Mouse (Mus musculus) embryonic facial prominence, embryonic 12.5 days (tissue): ENCODE measurements around the gene Rapgef3. TPM values are rescaled to one million over a fixed set of nuclear protein-coding genes. Genes with fewer than 3 reads are reported as not detected.

Source experiments
- ATAC-seq: fragments of 200-750 bp; cut with Nextera tagmentation; 2 replicates; pipeline ENCODE4 v1.8.0; 2017; ENCODE audit not compliant: insufficient number of reproducible peaks, insufficient read depth, low FRiP score, low TSS enrichment
- H3K27ac ChIP-seq: fragments of 300-500 bp; sonication (generic); 2 replicates; pipeline ENCODE4 v1.5.1; 2016; ENCODE audit warnings: mild to moderate bottlenecking
- H3K27me3 ChIP-seq: fragments of 300-500 bp; sonication (generic); 2 replicates; pipeline ENCODE4 v1.6.1; 2016; ENCODE audit warnings: mild to moderate bottlenecking, moderate library complexity
- H3K36me3 ChIP-seq: fragments of 300-500 bp; sonication (generic); 2 replicates; pipeline ENCODE4 v1.6.1; 2016; ENCODE audit warnings: mild to moderate bottlenecking
- H3K4me1 ChIP-seq: fragments of 300-500 bp; sonication (generic); 2 replicates; pipeline ENCODE4 v1.6.1; 2016
- H3K4me2 ChIP-seq: fragments of 300-500 bp; sonication (generic); replicated peaks from 2 replicates; pipeline ENCODE4 v1.6.1; 2016; ENCODE audit warnings: mild to moderate bottlenecking, moderate library complexity
- H3K4me3 ChIP-seq: fragments of 300-500 bp; sonication (generic); 2 replicates; pipeline ENCODE4 v1.5.1; 2016; ENCODE audit warnings: mild to moderate bottlenecking
- H3K9ac ChIP-seq: fragments of 300-500 bp; sonication (generic); 2 replicates; pipeline ENCODE4 v1.6.1; 2016; ENCODE audit warnings: mild to moderate bottlenecking, moderate library complexity
- H3K9me3 ChIP-seq: fragments of 300-500 bp; sonication (generic); 2 replicates; pipeline ENCODE4 v1.6.1; 2016; ENCODE audit warnings: mild to moderate bottlenecking, moderate library complexity
- WGBS: fragments of 180-500 bp; shearing (Covaris S2); methylation state at CpG from one replicate; pipeline ENCODE4 v1.1.7; 2016; 5-methylcytosine and 5-hydroxymethylcytosine counted together
- polyA plus RNA-seq: library from polyadenylated mRNA; unstranded; fragments of >200 nt; fragmentation: Nextera tagmentation; extraction: Ambion mirVana; gene quantifications from 2 replicates; pipeline ENCODE4 v1.2.1, GENCODE M21; 2016

The Rapgef3 gene
- polyA plus RNA-seq, 1 experiment from 2014 or later, result 10.5 TPM

DNA sequence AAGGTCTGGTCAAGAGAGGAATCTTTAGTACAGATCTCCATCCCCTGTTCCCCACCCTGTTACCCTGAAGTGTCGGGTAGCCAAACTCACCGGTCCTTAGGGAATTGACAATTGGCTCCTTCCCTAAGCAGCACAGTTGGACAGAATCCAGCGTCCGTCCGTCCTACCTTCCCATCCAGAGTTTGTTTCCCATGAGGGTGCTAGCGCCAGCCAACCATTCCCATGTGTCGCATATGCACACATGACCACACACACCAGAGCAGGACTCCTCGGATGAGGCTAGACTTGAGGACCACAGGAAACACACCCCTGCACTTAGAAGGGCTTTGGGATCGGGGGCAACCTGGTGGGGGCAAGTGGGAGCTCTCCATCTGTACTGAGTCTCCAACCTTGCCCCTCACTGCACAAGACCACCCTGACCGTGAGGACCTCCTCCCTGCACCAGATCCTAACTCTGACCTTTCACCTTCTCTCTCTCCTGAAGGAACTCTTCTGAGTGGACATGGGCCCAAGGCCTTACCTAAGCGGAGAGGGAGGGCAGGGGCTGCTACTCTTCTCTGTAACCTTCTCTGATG, 23.4 kb upstream of the Rapgef3 start:
- H3K27ac ChIP-seq, result no peak overlapping the region
- no peak for ATAC-seq
- peaks cover 47% of the 10 kb centered on the region for H3K36me3 ChIP-seq
- H3K27me3 ChIP-seq, result no peaks in the 10 kb centered on the region
- no peak overlapping the region for H3K4me3 ChIP-seq
- H3K4me1 ChIP-seq, result no peaks in the 10 kb centered on the region
- H3K4me2 ChIP-seq, result no peak overlapping the region
- H3K9ac ChIP-seq, result no peak overlapping the region
- 88% methylated on average over 11 of the region's 11 CpGs for WGBS
- H3K9me3 ChIP-seq, result no peaks in the 10 kb centered on the region

DNA sequence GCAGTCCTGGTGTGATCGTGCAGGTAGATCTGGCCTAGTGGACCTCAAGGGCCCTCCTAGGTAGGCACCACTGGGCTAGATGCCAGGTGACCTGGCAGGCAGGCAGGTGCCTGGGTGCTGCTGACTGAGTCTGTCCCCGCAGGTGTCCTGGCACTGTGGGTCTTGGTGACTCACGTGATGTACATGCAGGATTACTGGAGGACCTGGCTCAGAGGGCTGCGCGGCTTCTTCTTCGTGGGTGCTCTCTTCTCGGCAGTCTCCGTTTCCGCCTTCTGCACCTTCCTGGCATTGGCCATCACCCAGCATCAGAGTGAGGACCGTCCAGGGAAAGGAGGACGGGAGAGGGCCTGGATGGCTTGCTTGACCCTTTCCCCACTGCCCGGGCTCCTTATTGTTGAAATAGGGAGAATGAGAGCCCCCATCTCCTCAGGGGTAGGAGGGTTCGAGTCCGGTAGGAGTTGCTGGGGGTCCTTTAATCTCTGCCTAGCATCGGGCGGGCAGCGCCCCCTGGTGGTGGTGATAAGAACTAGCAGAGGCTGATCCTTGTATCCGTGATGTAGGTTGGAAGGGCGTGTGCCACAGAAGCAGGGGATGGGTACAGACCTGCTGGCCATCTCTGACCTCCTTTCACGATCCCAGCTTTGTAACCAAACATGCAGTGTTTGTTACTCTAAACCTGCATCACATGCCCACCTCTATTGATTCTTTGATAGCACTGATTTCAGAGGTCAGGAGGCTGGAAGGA, 22.2 kb upstream of the Rapgef3 start:
- Histone ChIP-seq H3K9me3 (no peaks in the 10 kb centered on the region), H3K36me3 (peaks cover 34% of the 10 kb centered on the region), H3K27ac (no peak overlapping the region), H3K4me3 (no peak overlapping the region), H3K9ac (no peak overlapping the region), H3K27me3 (no peaks in the 10 kb centered on the region), H3K4me2 (no peak overlapping the region), H3K4me1 (no peaks in the 10 kb centered on the region)
- WGBS, result 55% methylated on average over 20 of the region's 20 CpGs
- ATAC-seq, result no peak

DNA sequence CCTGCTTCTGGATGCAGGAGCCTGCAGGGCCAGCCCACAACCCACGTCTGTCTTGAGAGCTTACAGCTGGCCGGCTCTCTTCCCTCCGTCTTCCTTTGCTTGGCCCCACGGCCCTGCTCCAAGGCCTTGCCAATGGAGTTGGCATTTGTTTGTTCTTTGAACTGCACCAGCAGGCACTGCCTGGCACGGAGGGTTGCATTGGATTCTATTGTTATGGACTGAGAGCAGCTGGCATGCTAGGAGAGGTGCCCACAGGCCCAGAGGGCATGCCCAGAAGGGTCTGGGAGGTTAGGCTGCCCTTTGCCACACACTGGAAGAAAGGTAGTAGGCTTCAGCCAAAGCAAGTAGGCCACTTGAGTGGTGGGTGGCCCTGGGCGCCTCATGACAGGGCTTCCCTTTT, 21.0 kb upstream of the Rapgef3 start:
- no peak overlapping the region for H3K27ac ChIP-seq
- H3K27me3 ChIP-seq, result no peaks in the 10 kb centered on the region
- peaks cover 23% of the 10 kb centered on the region for H3K36me3 ChIP-seq
- H3K4me2 ChIP-seq, result no peak overlapping the region
- no peak for ATAC-seq
- H3K4me3 ChIP-seq, result no peak overlapping the region
- no peaks in the 10 kb centered on the region for H3K4me1 ChIP-seq
- H3K9ac ChIP-seq, result no peak overlapping the region
- 70% methylated on average over 6 of the region's 6 CpGs for WGBS
- no peaks in the 10 kb centered on the region for H3K9me3 ChIP-seq

DNA sequence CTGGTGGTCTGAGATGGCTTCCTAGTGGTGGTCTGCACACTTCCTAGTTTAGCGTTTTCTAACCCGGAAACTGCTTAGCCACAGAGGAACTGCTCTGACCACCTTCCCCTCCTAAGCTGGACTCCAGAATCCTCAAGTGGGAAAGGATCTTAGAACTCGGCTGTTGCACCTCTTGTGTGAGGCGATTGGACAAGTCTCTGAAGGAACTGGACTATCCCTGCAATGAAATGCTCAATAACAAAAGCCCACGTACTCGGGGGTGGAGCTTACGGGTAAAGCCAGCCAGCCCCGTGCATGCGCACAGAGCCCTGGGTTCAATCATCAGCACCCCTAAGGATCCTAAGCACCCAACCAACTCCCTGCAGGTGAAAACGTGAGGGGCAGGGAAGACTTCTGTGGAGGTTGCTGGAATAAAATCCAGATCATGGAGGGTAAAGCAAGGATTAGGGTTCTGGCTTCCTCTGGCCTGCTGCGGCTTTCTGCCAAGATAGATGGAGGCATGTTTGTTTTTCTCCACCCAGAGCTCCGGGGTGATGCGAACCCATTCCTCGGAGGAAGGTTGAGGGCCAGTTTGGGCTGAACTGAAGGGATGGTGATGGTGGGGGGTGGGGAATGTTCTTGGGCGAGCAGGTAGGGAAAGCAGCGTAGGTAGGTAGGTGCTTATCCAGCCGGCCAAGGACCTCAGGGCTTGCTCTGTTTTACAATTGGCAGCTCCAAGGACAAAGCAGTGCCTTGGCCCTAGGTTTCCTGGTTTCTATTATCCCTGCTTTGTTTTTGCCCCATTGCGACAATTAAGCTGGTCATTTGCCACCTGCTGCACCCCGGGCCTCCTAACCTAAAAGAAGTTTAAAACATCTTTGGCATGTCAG, 20.3 kb upstream of the Rapgef3 start:
- Histone ChIP-seq H3K9ac (no peak overlapping the region), H3K27me3 (no peaks in the 10 kb centered on the region), H3K4me2 (no peak overlapping the region), H3K4me3 (no peak overlapping the region), H3K9me3 (no peaks in the 10 kb centered on the region), H3K27ac (no peak overlapping the region), H3K4me1 (no peaks in the 10 kb centered on the region), H3K36me3 (peaks cover 15% of the 10 kb centered on the region)
- WGBS, result 66% methylated on average over 19 of the region's 19 CpGs
- ATAC-seq, result no peak

DNA sequence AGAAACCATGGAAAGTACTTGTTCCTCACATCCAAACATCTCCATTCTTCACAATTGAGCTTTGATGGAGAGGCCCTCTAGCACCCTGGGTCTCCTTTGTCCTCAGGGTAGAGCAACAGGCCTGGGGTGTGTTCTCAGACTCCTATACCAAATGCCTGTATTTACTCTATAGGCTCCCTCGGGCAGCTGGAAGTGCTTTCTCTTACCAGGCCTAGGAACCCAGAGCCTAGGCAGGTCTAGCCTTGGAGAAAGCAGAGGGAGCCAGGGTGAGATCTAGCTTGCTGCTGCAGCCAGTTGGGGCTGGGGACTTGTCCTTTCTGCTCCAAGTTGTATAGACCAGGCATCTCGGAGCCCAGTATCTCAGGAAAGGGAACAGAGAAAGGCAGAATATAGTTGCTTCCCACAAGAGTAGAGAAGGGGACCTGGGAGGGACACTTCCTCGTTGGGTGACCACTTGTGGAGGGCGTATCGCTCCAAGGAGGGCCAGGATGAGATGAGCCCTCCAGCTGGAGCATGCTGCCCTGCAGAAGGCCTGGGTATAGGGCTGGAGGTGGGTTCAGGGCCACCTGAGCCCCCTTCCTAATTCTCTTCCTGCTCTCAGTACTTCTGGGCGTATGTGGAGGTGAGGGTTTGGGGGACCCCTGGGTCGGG, 19.5 kb upstream of the Rapgef3 start:
- no peak for ATAC-seq
- Histone ChIP-seq H3K27me3 (no peaks in the 10 kb centered on the region), H3K4me3 (no peak overlapping the region), H3K4me2 (no peak overlapping the region), H3K4me1 (peaks cover 5% of the 10 kb centered on the region), H3K9me3 (no peaks in the 10 kb centered on the region), H3K9ac (no peak overlapping the region), H3K36me3 (peaks cover 8% of the 10 kb centered on the region), H3K27ac (no peak overlapping the region)
- WGBS, result 76% methylated on average over 7 of the region's 7 CpGs

DNA sequence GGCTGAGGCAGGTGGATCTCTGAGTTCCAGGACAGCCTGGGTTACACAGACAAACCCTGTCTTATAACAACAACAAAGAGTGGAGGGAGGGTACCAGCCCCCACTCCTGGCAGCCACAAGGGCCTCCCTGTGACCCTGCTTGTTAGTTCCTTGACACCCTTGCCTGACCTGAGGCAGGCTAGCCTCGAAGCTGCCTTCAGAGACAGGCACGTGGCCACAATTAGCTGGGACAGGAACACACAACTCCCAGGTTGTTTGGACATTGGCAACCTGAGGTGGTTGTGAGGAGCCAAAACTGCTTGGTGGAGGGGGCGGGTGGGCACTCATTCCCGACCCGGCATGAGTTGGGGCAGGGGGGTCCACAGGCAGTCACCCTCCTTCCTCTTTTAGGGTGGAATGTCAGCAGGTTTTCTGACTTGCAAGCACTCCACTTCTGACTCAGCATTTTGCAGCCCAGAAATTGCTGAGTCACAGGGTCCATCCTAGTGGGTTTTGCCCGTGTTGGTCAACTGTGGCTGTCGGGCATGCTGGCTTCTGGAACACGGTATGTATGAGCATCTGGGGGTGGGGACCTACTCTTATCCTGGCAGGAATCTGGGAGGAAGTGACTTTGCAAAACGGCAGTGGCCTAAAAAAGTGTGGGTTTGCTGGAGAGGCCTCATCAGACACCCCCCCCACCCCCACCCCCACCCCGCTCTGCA, 18.8 kb upstream of the Rapgef3 start:
- Histone ChIP-seq H3K36me3 (peaks cover under 1% of the 10 kb centered on the region), H3K9me3 (no peaks in the 10 kb centered on the region), H3K4me2 (no peak overlapping the region), H3K9ac (no peak overlapping the region), H3K4me1 (peaks cover 10% of the 10 kb centered on the region), H3K27me3 (no peaks in the 10 kb centered on the region), H3K4me3 (no peak overlapping the region), H3K27ac (no peak overlapping the region)
- no peak for ATAC-seq
- WGBS, result 68% methylated on average over 10 of the region's 10 CpGs

DNA sequence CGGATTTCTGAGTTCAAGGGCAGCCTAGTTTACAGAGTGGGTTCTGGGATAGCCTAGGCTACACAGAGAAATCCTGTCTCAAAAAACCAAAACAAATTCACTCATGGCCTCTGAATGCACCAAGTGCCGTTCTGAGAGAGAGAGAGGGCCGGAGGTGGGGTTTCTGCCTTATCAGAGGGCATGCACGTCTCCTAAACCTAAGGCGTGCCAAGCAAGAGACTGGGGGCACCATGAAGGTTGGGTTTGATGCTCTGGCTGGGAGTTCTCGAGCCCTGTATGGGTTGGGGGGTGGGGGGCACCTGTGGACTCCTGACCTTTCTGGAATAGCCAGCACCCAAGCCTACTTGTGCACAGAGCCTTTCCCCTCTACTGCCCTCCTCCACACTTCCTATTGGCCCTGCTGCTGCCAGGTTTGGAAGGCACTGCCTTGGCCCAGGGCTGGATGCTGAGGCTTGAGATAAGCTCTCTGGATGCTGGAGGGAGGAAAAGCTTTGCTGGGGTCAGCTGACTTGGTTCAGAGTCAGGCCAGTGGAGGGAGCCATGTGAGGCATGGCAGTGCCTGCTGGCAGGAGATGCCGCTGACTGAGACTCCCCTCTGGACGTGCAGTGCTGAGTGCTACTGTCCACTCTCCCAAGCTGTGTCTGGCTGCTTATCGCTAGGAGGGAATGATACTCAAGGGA, 18.1 kb upstream of the Rapgef3 start:
- Histone ChIP-seq H3K9me3 (no peaks in the 10 kb centered on the region), H3K27me3 (no peaks in the 10 kb centered on the region), H3K4me1 (peaks cover 15% of the 10 kb centered on the region), H3K27ac (no peak overlapping the region), H3K4me2 (no peak overlapping the region), H3K4me3 (no peak overlapping the region), H3K9ac (no peak overlapping the region), H3K36me3 (no peaks in the 10 kb centered on the region)
- ATAC-seq, result no peak
- 84% methylated on average over 9 of the region's 9 CpGs for WGBS

DNA sequence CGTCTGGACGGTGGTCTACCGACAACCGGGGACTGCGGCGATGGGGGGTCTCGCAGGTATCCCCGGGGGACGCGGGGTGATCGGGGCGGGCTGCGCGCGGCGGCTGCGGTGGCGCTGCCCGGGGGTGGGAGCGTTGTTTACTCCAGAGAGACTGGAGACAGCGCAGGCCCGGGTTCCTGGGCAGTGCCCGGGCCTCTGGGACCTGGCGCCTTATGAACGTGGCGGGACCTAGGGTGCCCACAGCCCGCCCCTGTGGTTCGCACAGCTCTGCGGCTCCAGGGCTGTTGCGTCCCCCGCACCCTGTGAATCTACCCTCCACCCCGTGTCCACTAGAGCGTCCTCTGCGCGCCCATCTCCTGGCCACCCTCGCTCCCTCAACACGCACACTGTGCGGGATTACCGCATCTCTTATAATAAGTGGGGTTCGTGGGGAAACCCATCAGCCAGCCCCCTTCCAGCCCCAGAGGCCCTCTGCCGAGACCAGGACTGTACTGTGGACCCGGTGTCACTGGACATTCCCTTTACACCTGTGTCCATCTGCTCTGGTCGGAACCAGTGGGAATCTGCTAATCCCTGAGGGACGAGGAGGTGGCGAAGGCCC, 16.9 kb upstream of the Rapgef3 start:
- H3K4me3 ChIP-seq, result peak overlapping the region; percentile 77
- no peaks in the 10 kb centered on the region for H3K36me3 ChIP-seq
- 0 out of 2 replicates have a peak, but pooled peaks have one; percentile 12 for ATAC-seq
- H3K4me1 ChIP-seq, result peaks cover 22% of the 10 kb centered on the region
- WGBS, result 5% methylated on average over 45 of the region's 45 CpGs
- no peaks in the 10 kb centered on the region for H3K27me3 ChIP-seq
- peak overlapping the region; percentile 96 for H3K4me2 ChIP-seq
- H3K27ac ChIP-seq, result peak overlapping the region; percentile 46; the same call in 1 of the 2 replicates
- H3K9ac ChIP-seq, result peak overlapping the region; percentile 81
- no peaks in the 10 kb centered on the region for H3K9me3 ChIP-seq

DNA sequence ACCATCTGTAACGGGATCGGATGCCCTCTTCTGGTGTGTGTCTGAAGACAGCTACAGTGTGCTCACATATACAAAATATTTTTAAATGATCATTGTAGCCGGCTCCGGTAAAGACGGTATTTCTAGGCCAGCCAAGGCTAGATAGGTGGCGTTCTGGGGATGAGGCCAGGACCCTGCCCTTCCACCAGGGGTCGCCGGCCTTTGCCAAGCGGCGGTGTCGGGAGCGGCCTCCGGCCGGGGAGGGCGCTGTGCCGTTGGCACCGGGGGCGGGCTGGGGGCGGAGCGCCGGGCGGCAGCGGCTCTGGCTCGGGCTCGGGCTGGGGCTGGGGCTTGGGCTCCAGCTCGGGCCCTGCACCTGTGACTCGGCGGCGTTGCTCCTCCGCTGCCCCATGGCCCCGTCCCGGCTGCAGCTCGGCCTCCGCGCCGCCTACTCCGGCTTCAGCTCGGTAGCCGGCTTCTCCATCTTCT, 16.4 kb upstream of the Rapgef3 start:
- H3K27me3 ChIP-seq, result no peaks in the 10 kb centered on the region
- H3K4me3 ChIP-seq, result peak overlapping the region; percentile 77
- H3K36me3 ChIP-seq, result no peaks in the 10 kb centered on the region
- no peaks in the 10 kb centered on the region for H3K9me3 ChIP-seq
- H3K4me1 ChIP-seq, result peaks cover 22% of the 10 kb centered on the region
- peak overlapping the region; percentile 46; the same call in 1 of the 2 replicates for H3K27ac ChIP-seq
- 2% methylated on average over 39 of the region's 39 CpGs for WGBS
- H3K4me2 ChIP-seq, result peak overlapping the region; percentile 96
- ATAC-seq, result peak; percentile 77
- peak overlapping the region; percentile 81 for H3K9ac ChIP-seq

DNA sequence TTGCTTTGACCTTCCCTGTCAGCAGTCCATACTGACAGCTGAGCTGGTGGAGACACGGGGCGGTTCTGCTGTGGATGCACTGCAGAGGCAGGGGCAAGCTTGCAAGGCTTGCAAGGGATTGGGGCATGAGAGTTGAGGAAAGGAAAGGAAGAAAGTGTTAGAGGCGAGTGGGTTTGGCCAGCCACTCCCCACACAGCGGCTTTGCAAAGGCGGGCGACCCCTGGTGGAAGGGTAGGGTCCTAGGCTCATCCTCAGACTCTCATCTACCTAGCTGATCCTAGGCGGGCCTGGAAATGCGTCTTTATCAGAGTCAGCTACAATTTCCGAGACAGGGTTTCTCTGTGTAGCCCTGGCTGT, 15.0 kb upstream of the Rapgef3 start:
- H3K36me3 ChIP-seq, result no peaks in the 10 kb centered on the region
- WGBS, result 5% methylated on average over 9 of the region's 9 CpGs
- ATAC-seq, result 0 out of 2 replicates have a peak, but pooled peaks have one; percentile 6
- H3K27ac ChIP-seq, result peak overlapping the region; percentile 36
- peak overlapping the region; percentile 34 for H3K4me2 ChIP-seq
- H3K9ac ChIP-seq, result no peak overlapping the region
- no peak overlapping the region for H3K4me3 ChIP-seq
- H3K27me3 ChIP-seq, result no peaks in the 10 kb centered on the region
- no peaks in the 10 kb centered on the region for H3K9me3 ChIP-seq
- peaks cover 22% of the 10 kb centered on the region for H3K4me1 ChIP-seq
